Mouse (Mus musculus): Measurements from ENCODE around the gene Olfr157.
"Not testable (repeated sequence)": the region's sequence is repeated elsewhere in the genome, so short reads cannot be mapped to it uniquely, and the experiment has no call there.

The Olfr157 gene

DNA sequence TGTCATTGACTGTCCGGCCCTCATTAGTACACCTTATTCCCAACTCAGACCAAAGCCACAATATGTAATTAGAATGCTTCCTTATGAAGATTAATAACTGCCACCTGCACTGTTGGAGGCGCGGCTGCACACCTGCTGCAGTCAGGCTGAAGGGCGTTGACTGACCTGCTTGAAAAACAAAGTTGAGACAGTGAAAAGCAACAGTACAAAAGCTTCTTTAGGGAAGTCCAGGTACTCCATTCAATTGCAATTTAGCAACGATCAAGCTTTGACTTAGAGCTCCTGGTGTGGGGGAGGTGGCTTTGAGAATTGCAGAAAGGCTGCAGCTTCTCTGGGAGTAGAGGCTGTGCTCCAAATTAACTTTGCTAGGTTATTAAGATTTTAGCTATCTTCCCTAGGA is 44.2 kb downstream of the Olfr157 start:
- DNase-seq: not testable (repeated sequence)

DNA sequence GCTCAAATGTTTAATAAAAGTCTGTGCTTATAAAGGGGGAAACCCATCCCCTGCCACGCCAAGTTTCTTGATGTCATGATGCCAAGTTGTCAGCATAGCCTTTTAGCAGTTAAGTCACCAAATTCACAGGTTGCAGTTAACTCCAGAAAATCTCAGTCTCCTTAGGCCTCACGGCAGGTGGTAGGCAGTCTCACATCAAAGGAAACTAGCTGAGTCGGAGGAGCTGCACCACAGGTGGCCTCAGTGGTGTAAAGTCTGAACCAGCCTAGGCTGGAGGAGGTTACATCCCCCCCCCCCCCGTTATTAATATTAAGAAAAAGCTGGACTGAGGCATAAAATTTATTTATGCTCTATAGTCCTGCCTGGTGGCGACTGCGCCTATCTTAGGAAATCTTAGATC is 44.7 kb downstream of the Olfr157 start:
- no peak for DNase-seq

Measured in cerebellum, postnatal 36 days (tissue).